Mouse (Mus musculus) embryonic facial prominence, embryonic 11.5 days (tissue): ENCODE measurements at regions not wholly inside any gene's neighbourhood (a gene's known extent, or its start where the extent isn't known, plus 50 kb on each side); places are given as distances from the start of the nearest gene placed in this dataset.

ENCODE experiments used
- ATAC-seq: fragments of 200-750 bp; cut with Nextera tagmentation; replicated peaks from 2 replicates; pipeline ENCODE4 v1.8.0; 2017; ENCODE audit warnings: low read depth; ENCODE audit not compliant: insufficient number of reproducible peaks, low FRiP score, low TSS enrichment
- DNase-seq: peaks from one replicate; pipeline ENCODE4 v3.0.0-alpha.2; 2015; ENCODE audit warnings: low spot score
- H3K27ac ChIP-seq: fragments of 300-500 bp; sonication (generic); replicated peaks from 2 replicates; pipeline ENCODE4 v1.5.1; 2014; ENCODE audit warnings: mild to moderate bottlenecking, low read depth, low read length, control low read depth
- H3K27me3 ChIP-seq: fragments of 300-500 bp; sonication (generic); 2 replicates; pipeline ENCODE4 v1.6.1; 2014; ENCODE audit warnings: mild to moderate bottlenecking, low read length, moderate library complexity, mixed read lengths; ENCODE audit not compliant: control insufficient read depth, insufficient read depth
- H3K36me3 ChIP-seq: fragments of 300-500 bp; sonication (generic); replicated peaks from 2 replicates; pipeline ENCODE4 v1.6.1; 2014; ENCODE audit warnings: low read depth, mild to moderate bottlenecking, low read length, moderate library complexity, mixed read lengths; ENCODE audit not compliant: control insufficient read depth, insufficient read depth
- H3K4me1 ChIP-seq: fragments of 300-500 bp; sonication (generic); 2 replicates; pipeline ENCODE4 v1.6.1; 2014; ENCODE audit warnings: low read length, mixed read lengths; ENCODE audit not compliant: control insufficient read depth, insufficient read depth
- H3K4me2 ChIP-seq: fragments of 300-500 bp; sonication (generic); 2 replicates; pipeline ENCODE4 v1.6.1; 2014; ENCODE audit warnings: low read depth, mild to moderate bottlenecking, control low read depth, low read length, moderate library complexity
- H3K4me3 ChIP-seq: fragments of 300-500 bp; sonication (generic); 2 replicates; pipeline ENCODE4 v1.5.1; 2014; ENCODE audit warnings: low read depth, low read length, control low read depth
- H3K9ac ChIP-seq: fragments of 300-500 bp; sonication (generic); replicated peaks from 2 replicates; pipeline ENCODE4 v1.6.1; 2014; ENCODE audit warnings: mild to moderate bottlenecking, control low read depth, low read length
- H3K9me3 ChIP-seq: fragments of 300-500 bp; sonication (generic); replicated peaks from 2 replicates; pipeline ENCODE4 v1.6.1; 2016; ENCODE audit warnings: mild to moderate bottlenecking, low read length, inconsistent platforms, mixed read lengths; ENCODE audit not compliant: control insufficient read depth
- WGBS: fragments of 180-500 bp; shearing (Covaris S2); extraction: QIAGEN DNeasy Blood & Tissue Kit; methylation state at CpG from one replicate; pipeline ENCODE4 v1.1.7; 2014; 5-methylcytosine and 5-hydroxymethylcytosine counted together

DNA sequence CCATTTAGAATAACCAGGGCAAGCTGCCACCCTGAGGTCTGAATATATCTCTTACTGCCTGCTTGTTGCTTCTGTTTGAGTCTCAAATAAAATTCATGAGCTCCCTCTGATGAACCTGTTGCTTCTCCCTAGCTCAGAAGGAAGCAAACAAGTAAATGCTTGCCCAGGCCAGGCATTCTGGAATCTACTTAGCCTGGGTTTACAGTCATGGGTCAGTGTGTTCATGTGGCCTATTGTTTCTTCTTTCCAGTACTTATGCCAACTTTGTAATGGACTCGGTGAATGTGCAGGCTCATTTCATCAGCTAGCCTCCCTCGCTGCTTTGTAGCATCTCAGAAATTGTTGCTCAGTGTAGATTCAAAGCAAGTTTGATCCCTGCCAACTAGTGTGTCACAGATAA, 685.6 kb upstream of the Vstm2b start:
- WGBS: 90% methylated on average over 2 of the region's 2 CpGs
- H3K36me3 ChIP-seq: no peaks in the 10 kb centered on the region
- no peak overlapping the region for H3K27ac ChIP-seq

DNA sequence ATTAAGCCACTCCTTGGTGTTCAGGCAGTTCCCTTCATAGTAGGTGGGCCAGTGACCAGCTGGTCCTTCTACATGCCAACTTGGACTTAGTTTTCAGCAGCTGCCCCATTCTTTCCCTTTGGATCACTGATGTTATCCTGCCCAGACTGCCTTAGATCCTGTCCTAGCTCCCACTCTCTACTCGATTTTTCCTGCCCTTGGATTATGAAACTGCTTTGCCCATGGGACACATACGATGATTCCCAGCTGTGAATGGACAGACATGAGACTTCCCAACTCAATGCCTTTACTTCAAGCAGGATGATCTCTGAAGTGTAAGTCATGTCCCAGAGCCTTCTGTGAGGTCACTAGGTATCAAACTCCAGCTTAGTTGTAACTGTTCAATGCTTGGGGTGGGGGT, 684.5 kb upstream of the Vstm2b start:
- H3K4me2 ChIP-seq: no peak overlapping the region
- no peaks in the 10 kb centered on the region for H3K27me3 ChIP-seq
- H3K4me3 ChIP-seq: no peak overlapping the region
- no peaks in the 10 kb centered on the region for H3K4me1 ChIP-seq
- H3K9me3 ChIP-seq: no peaks in the 10 kb centered on the region
- 83% methylated on average over 2 of the region's 2 CpGs for WGBS
- ATAC-seq: no peak
- no peak for DNase-seq
- no peak overlapping the region for H3K27ac ChIP-seq
- H3K9ac ChIP-seq: no peak overlapping the region
- H3K36me3 ChIP-seq: no peaks in the 10 kb centered on the region

More for the DNA sequence above, 685.6 kb upstream of the Vstm2b start:
- H3K9me3 ChIP-seq: no peaks in the 10 kb centered on the region
- ATAC-seq (no peak), DNase-seq (no peak)
- H3K4me1 ChIP-seq: no peaks in the 10 kb centered on the region
- H3K4me2 ChIP-seq: no peak overlapping the region
- no peaks in the 10 kb centered on the region for H3K27me3 ChIP-seq
- no peak overlapping the region for H3K4me3 ChIP-seq
- H3K9ac ChIP-seq: no peak overlapping the region

DNA sequence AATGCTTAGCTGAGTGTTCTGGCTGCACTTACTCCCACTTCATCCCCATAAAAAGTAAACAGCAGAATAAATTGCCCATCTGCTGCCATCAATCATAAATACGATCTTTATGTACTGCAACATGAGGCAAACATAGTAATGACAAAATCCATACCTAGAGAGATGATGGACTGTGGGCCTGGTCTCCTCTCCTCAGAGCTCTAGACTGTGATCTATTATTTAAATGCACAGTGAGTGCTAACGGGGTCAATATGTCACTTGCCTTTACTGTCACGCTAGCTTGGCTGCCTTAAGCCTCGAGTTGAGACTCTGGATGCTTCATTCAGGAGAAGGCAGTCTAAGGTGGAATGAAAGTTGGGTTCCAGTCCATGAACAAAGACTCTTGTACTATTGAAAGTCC, 683.7 kb upstream of the Vstm2b start:
- DNase-seq: no peak
- ATAC-seq: no peak
- no peak overlapping the region for H3K9ac ChIP-seq
- no peak overlapping the region for H3K27ac ChIP-seq
- no peaks in the 10 kb centered on the region for H3K36me3 ChIP-seq
- H3K4me3 ChIP-seq: no peak overlapping the region
- no peaks in the 10 kb centered on the region for H3K4me1 ChIP-seq
- H3K27me3 ChIP-seq: no peaks in the 10 kb centered on the region
- no peak overlapping the region for H3K4me2 ChIP-seq
- H3K9me3 ChIP-seq: no peaks in the 10 kb centered on the region
- WGBS: 50% methylated on average over 4 of the region's 4 CpGs

DNA sequence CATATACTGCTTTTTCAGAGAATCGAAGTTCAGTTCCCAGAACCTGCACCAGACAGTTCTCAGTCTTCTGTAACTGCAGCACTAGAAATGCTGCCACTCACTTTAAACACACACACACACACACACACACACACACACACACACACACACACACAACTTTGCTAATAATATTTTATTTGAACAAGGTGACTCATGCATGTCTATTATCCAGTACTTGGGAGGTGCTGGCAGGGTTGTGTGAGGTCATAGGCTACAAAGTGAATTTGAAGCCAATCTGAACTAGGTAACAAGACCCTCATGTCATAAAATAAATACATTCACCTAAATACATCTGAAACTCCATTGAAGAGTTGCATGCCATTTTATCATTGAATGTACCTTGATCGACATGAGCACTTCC, 682.9 kb upstream of the Vstm2b start:
- H3K27ac ChIP-seq: no peak overlapping the region
- ATAC-seq (no peak), DNase-seq (no peak)
- H3K4me3 ChIP-seq: no peak overlapping the region
- H3K27me3 ChIP-seq: no peaks in the 10 kb centered on the region
- H3K9ac ChIP-seq: no peak overlapping the region
- WGBS: 79% methylated on average over 2 of the region's 2 CpGs
- no peaks in the 10 kb centered on the region for H3K36me3 ChIP-seq
- no peak overlapping the region for H3K4me2 ChIP-seq
- no peaks in the 10 kb centered on the region for H3K4me1 ChIP-seq
- H3K9me3 ChIP-seq: no peaks in the 10 kb centered on the region

DNA sequence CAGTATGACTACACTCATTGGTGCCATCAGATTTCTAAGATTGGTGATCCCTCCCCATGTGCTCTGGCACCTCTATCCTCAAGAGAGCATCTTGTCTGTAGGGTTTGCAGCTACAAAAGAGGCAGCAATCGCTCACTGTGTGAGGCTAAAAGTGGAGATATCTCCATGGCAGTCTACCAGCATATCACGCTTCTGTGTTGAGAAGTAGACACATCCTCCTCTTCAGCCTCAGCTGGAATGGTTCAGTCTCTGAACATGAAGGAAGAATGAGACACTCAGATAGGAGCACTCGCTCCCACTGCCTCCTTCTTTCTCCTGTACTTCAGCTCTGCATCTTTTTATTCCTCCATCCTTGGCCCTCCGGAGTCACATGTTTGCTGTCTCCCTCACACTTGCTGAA, 677.6 kb upstream of the Vstm2b start:
- WGBS: 82% methylated on average over 4 of the region's 4 CpGs
- no peaks in the 10 kb centered on the region for H3K4me1 ChIP-seq
- DNase-seq (no peak), ATAC-seq (no peak)
- H3K9me3 ChIP-seq: no peaks in the 10 kb centered on the region
- no peaks in the 10 kb centered on the region for H3K36me3 ChIP-seq
- no peaks in the 10 kb centered on the region for H3K27me3 ChIP-seq
- H3K9ac ChIP-seq: no peak overlapping the region
- no peak overlapping the region for H3K4me2 ChIP-seq
- H3K27ac ChIP-seq: no peak overlapping the region
- H3K4me3 ChIP-seq: no peak overlapping the region

DNA sequence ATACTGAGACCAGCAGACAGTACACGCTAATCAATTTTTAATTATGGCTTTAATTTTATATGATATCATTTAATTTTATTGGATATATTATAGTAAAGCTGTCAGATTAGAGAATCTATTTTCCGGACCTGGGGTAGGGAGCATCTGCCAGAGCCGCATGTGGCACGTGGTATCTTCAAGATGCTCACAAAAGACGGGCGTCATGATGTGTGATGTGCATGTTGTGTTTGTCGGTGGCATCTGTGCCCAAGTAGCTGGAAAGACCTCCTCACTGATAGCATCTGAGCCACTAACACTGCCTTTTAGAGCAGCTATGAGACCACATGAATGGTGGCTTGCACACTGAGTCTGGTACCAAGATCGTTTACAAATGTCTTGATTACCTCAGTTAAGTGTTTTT, 652.9 kb upstream of the Vstm2b start:
- no peak for DNase-seq
- Histone ChIP-seq H3K27me3 (no peaks in the 10 kb centered on the region), H3K4me1 (no peaks in the 10 kb centered on the region), H3K9ac (no peak overlapping the region), H3K27ac (no peak overlapping the region), H3K4me2 (no peak overlapping the region), H3K4me3 (no peak overlapping the region), H3K9me3 (no peaks in the 10 kb centered on the region), H3K36me3 (no peaks in the 10 kb centered on the region)
- 91% methylated on average over 8 of the region's 8 CpGs for WGBS
- no peak for ATAC-seq

DNA sequence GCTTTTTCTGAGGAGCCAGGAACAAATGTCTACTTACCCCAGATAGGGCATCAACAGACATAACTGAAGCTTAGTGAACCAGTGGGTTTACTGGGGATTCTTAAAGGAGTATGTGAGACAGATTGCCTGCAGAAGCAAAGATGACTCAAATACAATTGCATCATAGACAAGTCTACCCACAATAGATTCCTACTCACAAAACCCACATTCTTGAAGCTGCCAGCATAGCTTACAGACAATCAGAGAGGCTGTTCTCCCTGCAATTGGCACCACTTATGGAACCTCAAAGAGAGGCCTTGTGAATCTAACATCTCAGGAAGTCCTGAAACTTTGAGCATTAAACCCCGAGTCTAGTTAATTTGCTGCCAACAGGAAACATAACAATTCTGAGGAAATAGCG, 649.6 kb upstream of the Vstm2b start:
- WGBS: 86% methylated on average over 2 of the region's 2 CpGs
- no peak for DNase-seq
- Histone ChIP-seq H3K4me2 (no peak overlapping the region), H3K9ac (no peak overlapping the region), H3K4me1 (no peaks in the 10 kb centered on the region), H3K9me3 (no peaks in the 10 kb centered on the region), H3K27ac (no peak overlapping the region), H3K4me3 (no peak overlapping the region), H3K36me3 (no peaks in the 10 kb centered on the region), H3K27me3 (no peaks in the 10 kb centered on the region)
- ATAC-seq: no peak

DNA sequence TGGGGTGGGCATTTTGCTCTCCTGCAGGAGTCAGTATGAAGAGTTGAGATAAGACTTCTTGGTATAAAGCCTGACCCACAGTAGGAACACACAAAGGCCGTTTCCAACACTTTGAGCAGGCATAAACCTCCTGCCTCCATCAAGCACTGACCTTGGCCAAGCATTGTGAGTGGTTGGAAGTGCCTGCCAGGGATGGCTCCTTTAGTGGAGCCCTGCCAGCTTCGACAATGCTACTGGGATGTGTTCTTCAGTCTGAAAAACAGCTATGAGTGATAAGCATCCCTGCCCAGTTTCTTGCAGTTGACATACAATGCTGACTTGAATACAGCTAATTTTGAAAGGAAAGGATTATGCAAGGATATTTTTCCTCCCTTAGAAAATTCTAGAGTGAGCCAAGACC, 644.6 kb upstream of the Vstm2b start:
- Histone ChIP-seq H3K27ac (no peak overlapping the region), H3K4me1 (no peaks in the 10 kb centered on the region)
- WGBS: 65% methylated on average over 2 of the region's 2 CpGs

More for the DNA sequence above, 644.6 kb upstream of the Vstm2b start:
- H3K4me3 ChIP-seq: no peak overlapping the region
- ATAC-seq (no peak), DNase-seq (no peak)
- no peak overlapping the region for H3K4me2 ChIP-seq
- H3K27me3 ChIP-seq: no peaks in the 10 kb centered on the region
- H3K36me3 ChIP-seq: no peaks in the 10 kb centered on the region
- H3K9me3 ChIP-seq: no peaks in the 10 kb centered on the region
- no peak overlapping the region for H3K9ac ChIP-seq
